Mouse (Mus musculus): ENCODE measurements around the gene Srsf1. TPM values are rescaled to one million over a fixed set of nuclear protein-coding genes. Genes with fewer than 3 reads are reported as not detected.
"Not testable (repeated sequence)": the region's sequence is repeated elsewhere in the genome, so short reads cannot be mapped to it uniquely, and the experiment has no call there.

Srsf1 gene
- polyA plus RNA-seq, 1 experiment from 2014 or later: 77.7 TPM

DNA sequence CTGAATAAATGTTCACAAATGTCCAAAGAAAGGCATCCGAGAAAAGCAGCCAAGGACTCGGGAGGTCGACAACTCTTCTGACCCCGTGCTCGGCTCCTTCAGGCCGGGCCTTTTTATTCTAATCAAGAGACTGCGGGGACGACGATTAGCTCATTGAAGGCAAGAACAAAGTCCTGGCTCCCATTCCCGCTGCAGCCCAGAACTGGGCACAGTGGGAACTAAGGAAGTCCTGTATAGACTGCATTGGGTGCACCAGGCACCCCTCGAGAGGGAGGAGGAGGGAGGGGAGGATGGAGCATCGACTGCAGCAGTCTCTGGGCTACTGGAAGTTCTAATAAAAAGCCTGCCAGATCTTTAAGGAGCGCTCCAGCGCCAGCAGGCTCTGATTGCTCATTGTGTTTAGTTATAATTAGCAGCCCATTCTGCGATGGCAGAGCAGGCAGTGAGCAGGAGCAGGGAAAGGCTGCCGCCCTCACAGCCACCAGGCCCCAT lies 18.9 kb upstream of the Srsf1 start:
- 88% methylated on average over 15 of the region's 16 CpGs for WGBS (ENCODE audit: missing documents)
- no peaks in the 10 kb centered on the region for H3K79me2 ChIP-seq (ENCODE audit: inconsistent target)
- H3K36me3 ChIP-seq (ENCODE audit: inconsistent target): no peaks in the 10 kb centered on the region
- no peak overlapping the region for H3K4me3 ChIP-seq (ENCODE audit: inconsistent target)
- H3K27ac ChIP-seq: no peak overlapping the region

DNA sequence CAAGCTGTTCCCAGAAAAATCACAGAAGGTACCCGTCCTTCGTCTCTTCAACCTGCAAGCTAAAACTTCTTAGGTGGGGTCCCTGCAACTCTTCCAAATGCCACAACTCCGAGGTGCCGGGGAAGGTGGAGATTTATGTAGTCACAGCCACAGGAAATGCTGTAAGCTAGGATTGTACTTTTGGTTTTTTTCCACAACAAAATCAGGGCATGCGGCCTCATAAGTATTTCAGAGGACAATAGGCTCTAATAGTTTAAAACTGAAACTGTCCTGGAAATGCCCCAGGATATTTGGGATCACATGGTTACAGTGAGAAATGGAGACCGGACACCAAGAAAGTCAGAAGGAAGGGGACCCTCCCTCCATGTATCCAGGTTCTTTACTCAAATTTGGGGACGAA lies 17.0 kb upstream of the Srsf1 start:
- WGBS (ENCODE audit: missing documents): 78% methylated on average over 7 of the region's 7 CpGs

DNA sequence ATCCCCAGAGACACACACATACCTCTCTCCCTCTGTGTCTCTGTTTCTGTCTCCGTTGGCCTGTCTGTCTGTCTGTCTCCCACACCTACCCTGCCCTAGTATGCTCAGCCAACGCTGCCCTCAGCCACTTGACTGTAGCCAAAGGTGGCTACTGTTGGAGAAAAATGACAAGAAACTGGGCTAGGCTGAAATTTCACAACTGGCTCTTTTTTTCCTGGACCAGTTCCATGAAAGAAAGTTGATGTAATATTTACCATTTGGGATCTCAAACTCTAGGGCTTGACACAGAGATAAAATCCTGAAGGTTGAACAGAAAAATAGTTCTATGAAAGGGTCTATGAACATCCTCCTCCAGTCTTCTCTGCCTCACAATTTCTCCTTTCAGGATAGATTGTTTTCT lies 16.3 kb upstream of the Srsf1 start:
- 81% methylated on average over 2 of the region's 2 CpGs for WGBS (ENCODE audit: missing documents)
- H3K36me3 ChIP-seq (ENCODE audit: inconsistent target): no peaks in the 10 kb centered on the region
- H3K27ac ChIP-seq: no peak overlapping the region

More for the DNA sequence above, 17.0 kb upstream of the Srsf1 start:
- Histone ChIP-seq H3K79me2 (ENCODE audit: inconsistent target) (no peaks in the 10 kb centered on the region), H3K4me3 (ENCODE audit: inconsistent target) (no peak overlapping the region), H3K36me3 (ENCODE audit: inconsistent target) (no peaks in the 10 kb centered on the region), H3K27ac (no peak overlapping the region)

DNA sequence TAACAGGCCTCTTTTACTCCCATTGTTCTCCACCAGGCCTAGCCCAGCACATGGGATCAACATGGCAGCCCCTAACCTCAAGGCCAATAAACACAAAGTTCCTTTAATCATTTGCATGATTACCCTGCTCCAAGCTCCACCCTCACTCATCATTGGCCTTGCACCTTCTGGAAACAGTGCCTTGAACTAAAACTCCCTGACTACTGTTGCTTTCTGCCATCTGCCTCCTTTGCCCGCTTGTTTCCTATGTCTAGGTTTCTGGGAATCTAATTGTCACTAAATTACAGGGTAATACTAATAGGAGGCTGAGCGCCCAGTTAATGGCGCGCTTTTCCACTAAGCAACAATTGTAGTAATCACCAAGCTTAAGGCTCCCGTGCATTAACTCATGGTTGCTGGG lies 15.4 kb upstream of the Srsf1 start:
- no peaks in the 10 kb centered on the region for H3K36me3 ChIP-seq (ENCODE audit: inconsistent target)
- 89% methylated on average over 5 of the region's 5 CpGs for WGBS (ENCODE audit: missing documents)
- no peak overlapping the region for H3K27ac ChIP-seq
- H3K79me2 ChIP-seq (ENCODE audit: inconsistent target): no peaks in the 10 kb centered on the region
- H3K4me3 ChIP-seq (ENCODE audit: inconsistent target): no peak overlapping the region

More for the DNA sequence above, 16.3 kb upstream of the Srsf1 start:
- Histone ChIP-seq H3K79me2 (ENCODE audit: inconsistent target) (no peaks in the 10 kb centered on the region), H3K4me3 (ENCODE audit: inconsistent target) (no peak overlapping the region)

DNA sequence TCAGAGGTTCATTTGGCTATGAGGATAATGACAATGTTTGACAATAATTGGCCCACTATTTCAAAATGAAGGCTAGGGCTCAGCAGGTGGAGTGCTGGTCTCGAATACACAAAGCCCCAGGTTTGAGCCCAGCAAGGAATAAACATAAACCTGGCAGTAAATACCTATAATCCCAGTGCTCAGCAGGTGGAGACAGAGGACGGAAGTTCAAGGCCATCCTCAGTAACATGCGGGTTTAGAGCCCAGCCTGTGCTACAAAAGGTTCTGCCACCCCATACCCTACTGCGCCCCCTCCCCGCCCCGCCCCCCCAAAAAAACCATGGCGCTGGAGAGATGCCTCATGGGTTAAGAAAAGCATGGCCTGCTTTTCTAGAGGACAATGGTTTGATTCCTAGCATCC lies 11.2 kb upstream of the Srsf1 start:
- WGBS (ENCODE audit: missing documents): 90% methylated on average over 7 of the region's 7 CpGs
- Histone ChIP-seq H3K36me3 (ENCODE audit: inconsistent target) (no peaks in the 10 kb centered on the region), H3K4me3 (ENCODE audit: inconsistent target) (no peak overlapping the region)

DNA sequence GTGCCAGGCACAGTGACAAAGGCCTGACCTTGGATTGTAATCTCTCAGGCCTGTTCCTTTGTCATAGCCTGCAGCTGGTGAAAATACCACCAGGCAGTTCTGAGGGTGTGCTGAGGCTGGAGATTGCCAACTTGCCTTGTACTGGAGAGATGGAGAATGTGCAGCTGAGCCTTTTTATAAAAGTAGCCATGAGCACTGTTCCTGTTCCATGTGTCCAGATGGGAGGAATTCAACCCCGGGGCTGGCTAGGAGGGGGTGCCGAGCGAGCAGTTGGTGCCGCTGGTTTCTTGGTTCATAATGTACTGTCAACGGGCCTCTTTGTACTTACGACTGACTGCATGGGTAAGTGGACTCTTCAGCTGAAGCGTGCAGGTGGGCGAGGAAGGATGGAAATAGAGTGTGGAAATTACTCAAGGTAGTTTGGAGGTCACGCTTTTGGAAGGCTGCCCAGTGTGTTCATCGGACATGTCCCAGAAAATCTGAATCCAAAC lies 10.4 kb upstream of the Srsf1 start:
- no peaks in the 10 kb centered on the region for H3K79me2 ChIP-seq (ENCODE audit: inconsistent target)

More for the DNA sequence above, 11.2 kb upstream of the Srsf1 start:
- Histone ChIP-seq H3K27ac (no peak overlapping the region), H3K79me2 (ENCODE audit: inconsistent target) (no peaks in the 10 kb centered on the region)

DNA sequence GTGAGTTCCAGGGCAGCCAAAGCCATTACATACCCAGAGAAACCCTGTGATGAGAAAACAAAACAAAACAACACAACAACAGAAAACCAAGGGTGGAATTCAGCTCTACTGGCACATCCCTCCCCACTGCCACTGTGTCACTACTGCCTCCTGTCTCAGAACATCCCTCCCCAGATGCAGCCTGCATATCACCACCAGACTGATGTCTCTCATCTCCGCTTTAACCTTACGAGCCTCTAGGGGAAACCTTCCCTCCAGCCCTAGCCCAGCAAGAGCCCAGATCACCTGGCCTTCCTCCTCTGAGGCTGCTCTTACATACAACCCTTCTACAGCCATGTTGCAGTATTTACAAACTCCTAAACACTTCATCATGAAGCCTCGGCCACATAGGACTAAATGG lies 9.8 kb upstream of the Srsf1 start:
- H3K36me3 ChIP-seq (ENCODE audit: inconsistent target): no peaks in the 10 kb centered on the region
- H3K4me3 ChIP-seq (ENCODE audit: inconsistent target): no peak overlapping the region
- H3K27ac ChIP-seq: no peak overlapping the region
- no peaks in the 10 kb centered on the region for H3K79me2 ChIP-seq (ENCODE audit: inconsistent target)
- WGBS (ENCODE audit: missing documents): 91% methylated on average over 3 of the region's 3 CpGs

More for the DNA sequence above, 10.4 kb upstream of the Srsf1 start:
- H3K4me3 ChIP-seq (ENCODE audit: inconsistent target): no peak overlapping the region
- H3K27ac ChIP-seq: no peak overlapping the region
- 96% methylated on average over 9 of the region's 10 CpGs for WGBS (ENCODE audit: missing documents)
- H3K36me3 ChIP-seq (ENCODE audit: inconsistent target): no peaks in the 10 kb centered on the region

DNA sequence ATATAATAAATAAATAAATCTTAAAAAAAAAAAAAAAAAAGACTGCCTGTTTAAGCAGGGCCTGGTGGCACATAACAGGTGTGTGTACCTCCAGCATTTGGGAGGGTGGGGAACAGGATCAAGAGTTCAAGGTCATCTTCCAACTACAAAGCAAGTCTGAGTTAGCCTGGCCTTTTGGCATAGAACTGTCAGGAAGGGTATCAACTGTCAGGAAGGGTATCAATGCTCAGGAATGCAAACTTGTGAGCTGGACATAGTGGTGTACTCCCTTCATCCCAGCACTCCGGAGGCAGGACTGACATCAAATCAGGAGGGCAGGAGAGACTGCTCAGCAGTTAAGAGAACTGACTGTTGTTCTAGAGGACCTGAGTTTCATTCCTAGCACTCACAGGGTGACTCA lies 8.1 kb upstream of the Srsf1 start:
- Histone ChIP-seq H3K79me2 (ENCODE audit: inconsistent target) (no peaks in the 10 kb centered on the region), H3K36me3 (ENCODE audit: inconsistent target) (no peaks in the 10 kb centered on the region), H3K4me3 (ENCODE audit: inconsistent target) (no peak overlapping the region), H3K27ac (no peak overlapping the region)
- WGBS (ENCODE audit: missing documents): 92% methylated on average over 1 of the region's 1 CpGs

DNA sequence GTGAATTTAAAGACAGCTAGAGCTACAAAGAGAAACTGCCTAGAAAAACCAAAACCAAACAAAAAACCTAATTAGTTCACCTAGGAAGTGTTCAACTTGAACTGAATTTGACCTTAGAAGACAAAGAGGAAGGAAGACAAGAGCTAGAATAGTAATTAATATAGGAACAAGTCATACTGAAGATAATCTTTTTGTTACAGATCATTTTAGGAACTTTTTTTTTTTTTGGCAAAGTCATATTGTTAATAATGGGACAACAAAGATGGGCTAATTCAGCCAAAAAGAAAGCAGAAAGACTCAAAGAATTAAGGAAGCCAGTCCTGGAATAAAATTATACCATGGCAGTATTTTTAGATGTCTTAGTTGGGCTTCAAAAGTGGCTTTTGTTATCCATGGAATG lies 2.9 kb upstream of the Srsf1 start:
- H3K36me3 ChIP-seq (ENCODE audit: inconsistent target): no peaks in the 10 kb centered on the region
- no peak overlapping the region for H3K27ac ChIP-seq
- no peak overlapping the region for H3K4me3 ChIP-seq (ENCODE audit: inconsistent target)
- peaks cover 33% of the 10 kb centered on the region for H3K79me2 ChIP-seq (ENCODE audit: inconsistent target)

DNA sequence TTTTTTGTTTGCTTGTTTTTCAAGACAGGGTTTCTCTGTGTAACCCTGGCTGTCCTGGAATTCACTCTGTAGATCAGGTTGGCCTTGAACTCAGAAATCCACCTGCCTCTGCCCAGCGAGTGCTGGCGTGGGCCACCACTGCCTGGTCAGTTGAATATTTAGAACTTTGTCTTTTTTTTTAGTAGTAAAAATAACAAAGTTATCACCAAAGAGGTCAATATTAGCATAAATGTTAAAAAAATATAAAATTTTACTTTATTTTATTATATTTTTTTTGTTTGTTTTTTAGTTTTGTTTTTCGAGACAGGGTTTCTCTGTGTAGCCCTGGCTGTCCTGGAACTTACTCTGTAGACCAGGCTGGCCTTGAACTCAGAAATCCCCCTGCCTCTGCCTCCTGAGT lies 2.0 kb upstream of the Srsf1 start:
- H3K27ac ChIP-seq; H3K4me3 ChIP-seq (ENCODE audit: inconsistent target); H3K36me3 ChIP-seq (ENCODE audit: inconsistent target): not testable (repeated sequence)
- H3K79me2 ChIP-seq (ENCODE audit: inconsistent target): peaks cover 41% of the 10 kb centered on the region
- WGBS (ENCODE audit: missing documents): 91% methylated on average over 3 of the region's 3 CpGs

DNA sequence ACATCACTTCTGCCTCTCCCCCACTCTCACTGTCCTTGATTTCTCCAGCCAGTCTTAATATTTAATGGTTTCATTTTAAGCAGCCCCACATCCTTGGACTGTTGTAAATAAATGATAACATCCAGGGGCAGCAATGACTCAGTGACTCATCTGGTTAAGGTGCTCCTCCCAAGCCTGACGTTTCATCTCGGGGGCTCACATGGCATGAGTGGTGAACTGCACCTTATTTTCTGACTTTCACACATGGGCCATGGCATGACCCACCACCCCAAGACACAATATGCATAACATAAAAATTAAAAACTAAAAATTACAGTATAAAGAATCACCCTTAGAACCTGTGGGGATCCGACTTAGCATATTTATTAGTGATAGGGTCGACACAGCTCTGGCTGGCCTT lies 1.3 kb upstream of the Srsf1 start:
- Histone ChIP-seq H3K36me3 (ENCODE audit: inconsistent target) (peaks cover 7% of the 10 kb centered on the region; the same call in 1 of the 2 replicates), H3K4me3 (ENCODE audit: inconsistent target) (no peak overlapping the region), H3K27ac (no peak overlapping the region), H3K79me2 (ENCODE audit: inconsistent target) (peaks cover 48% of the 10 kb centered on the region)
- 88% methylated on average over 4 of the region's 4 CpGs for WGBS (ENCODE audit: missing documents)

DNA sequence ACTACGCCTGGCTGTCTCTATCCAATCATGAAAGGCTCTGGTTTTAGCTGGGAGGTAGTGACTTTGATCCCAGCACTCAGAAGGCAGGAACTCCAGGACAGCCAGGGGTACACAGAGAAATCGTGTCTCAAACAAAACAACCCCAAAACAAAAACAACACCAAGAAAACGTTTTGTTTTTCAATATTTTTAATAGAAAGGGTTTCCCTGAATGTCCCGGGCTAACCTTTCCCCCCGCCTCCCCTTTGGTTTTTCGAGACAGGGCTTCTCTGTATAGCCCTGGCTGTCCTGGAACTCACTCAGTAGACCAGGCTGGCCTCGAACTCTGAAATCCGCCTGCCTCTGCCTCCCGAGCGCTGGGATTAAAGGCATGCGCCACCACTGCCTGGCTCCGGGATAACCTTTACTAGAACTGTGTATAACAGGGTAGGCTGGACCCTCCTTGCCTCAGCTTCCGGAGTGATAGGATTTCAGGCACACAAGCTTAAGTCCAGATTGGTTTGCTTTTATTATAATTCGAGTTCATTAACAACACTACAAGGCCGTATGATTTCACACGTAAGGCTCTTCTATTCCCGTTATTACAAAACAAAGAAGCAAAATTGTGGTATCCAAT lies 743 bp upstream of the Srsf1 start:
- 48% methylated on average over 17 of the region's 17 CpGs for WGBS (ENCODE audit: missing documents)

DNA sequence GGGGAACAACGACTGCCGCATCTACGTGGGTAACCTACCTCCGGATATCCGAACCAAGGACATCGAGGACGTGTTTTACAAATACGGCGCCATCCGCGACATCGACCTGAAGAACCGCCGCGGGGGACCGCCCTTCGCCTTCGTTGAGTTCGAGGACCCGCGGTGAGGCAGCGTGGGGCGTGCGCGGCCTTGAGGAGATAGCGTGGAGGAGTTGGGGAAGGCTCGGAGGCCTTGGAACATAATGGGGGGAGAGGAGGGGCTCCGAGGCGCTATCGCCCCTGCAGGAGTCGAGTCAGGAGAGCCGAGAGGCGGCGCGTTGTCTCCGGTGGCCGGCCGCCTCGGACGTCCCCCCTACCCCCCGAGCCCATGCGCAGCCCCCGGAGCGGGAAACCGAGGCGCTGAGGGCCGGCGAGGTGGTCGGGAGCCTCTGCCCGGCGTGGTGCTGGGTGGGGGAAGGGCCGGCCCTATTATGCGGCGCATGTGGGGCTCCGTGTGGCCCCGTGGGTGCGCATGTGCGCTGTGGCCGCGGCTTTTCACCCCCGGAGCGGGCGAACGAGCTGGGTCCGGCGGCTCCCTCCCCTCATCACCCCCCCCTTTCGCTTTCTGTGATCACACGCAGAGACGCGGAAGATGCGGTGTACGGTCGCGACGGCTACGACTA lies 828 bp downstream of the Srsf1 start:
- WGBS (ENCODE audit: missing documents): 2% methylated on average over 59 of the region's 76 CpGs
- H3K4me3 ChIP-seq (ENCODE audit: inconsistent target): peak overlapping the region; percentile 63
- peaks cover 60% of the 10 kb centered on the region for H3K79me2 ChIP-seq (ENCODE audit: inconsistent target)
- peak overlapping the region; percentile 86 for H3K27ac ChIP-seq
- H3K36me3 ChIP-seq (ENCODE audit: inconsistent target): peaks cover 12% of the 10 kb centered on the region; the same call in 1 of the 2 replicates

More for the DNA sequence above, 743 bp upstream of the Srsf1 start:
- peak overlapping the region; percentile 63 for H3K4me3 ChIP-seq (ENCODE audit: inconsistent target)
- peaks cover 12% of the 10 kb centered on the region; the same call in 1 of the 2 replicates for H3K36me3 ChIP-seq (ENCODE audit: inconsistent target)
- peaks cover 54% of the 10 kb centered on the region for H3K79me2 ChIP-seq (ENCODE audit: inconsistent target)
- H3K27ac ChIP-seq: peak overlapping the region; percentile 86

DNA sequence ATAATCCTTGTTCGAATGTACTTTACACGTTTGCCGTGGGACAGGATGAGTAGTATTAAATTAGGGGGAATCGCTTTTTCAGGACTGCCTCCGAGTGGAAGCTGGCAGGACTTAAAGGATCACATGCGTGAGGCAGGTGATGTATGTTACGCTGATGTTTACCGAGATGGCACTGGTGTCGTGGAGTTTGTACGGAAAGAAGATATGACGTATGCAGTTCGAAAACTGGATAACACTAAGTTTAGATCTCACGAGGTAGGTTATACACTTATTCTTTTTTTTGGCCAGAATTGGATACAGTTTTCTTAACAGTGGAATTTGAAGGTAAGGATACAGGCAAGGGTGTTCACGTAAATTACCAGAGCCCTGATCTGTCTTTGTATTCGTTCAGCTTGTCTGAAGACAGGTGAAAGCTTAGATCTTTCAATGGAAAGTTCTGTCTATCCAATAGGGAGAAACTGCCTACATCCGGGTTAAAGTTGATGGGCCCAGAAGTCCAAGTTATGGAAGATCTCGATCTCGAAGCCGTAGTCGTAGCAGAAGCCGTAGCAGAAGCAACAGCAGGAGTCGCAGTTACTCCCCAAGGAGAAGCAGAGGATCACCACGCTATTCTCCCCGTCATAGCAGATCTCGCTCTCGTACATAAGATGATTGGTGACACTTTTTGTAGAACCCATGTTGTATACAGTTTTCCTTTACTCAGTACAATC lies 1.9 kb downstream of the Srsf1 start:
- 22% methylated on average over 26 of the region's 26 CpGs for WGBS (ENCODE audit: missing documents)
- Histone ChIP-seq H3K4me3 (ENCODE audit: inconsistent target) (peak overlapping the region; percentile 63), H3K27ac (no peak overlapping the region), H3K36me3 (ENCODE audit: inconsistent target) (peaks cover 12% of the 10 kb centered on the region; the same call in 1 of the 2 replicates), H3K79me2 (ENCODE audit: inconsistent target) (peaks cover 60% of the 10 kb centered on the region)

DNA sequence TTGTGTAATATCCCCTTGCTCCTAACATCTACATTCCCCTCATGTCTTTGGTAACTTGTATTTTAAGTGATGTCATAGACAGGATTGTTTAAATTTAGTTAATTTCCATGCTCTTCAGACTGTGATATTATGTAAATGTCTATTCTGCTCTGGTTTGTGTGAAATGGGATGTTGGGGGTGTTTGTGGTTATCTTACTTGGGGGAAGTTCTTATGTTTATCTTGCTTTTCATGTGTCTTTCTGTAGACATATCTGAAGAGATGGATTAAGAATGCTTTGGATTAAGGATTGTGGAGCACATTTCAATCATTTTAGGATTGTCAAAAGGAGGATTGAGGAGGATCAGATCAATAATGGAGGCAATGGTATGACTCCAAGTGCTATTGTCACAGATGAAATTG lies 2.6 kb downstream of the Srsf1 start:
- Histone ChIP-seq H3K36me3 (ENCODE audit: inconsistent target) (peaks cover 12% of the 10 kb centered on the region; the same call in 1 of the 2 replicates), H3K79me2 (ENCODE audit: inconsistent target) (peaks cover 57% of the 10 kb centered on the region), H3K27ac (no peak overlapping the region), H3K4me3 (ENCODE audit: inconsistent target) (peak overlapping the region; percentile 63; the same call in 1 of the 2 replicates)

All from macrophage (primary cell).